Mouse (Mus musculus): ENCODE measurements around the gene Cfap299. TPM values are rescaled to one million over a fixed set of nuclear protein-coding genes. Genes with fewer than 3 reads are reported as not detected.
A peak's percentile ranks its signal among the peaks of the same experiment; 100 is the strongest.
"Not testable (repeated sequence)": the region's sequence is repeated elsewhere in the genome, so short reads cannot be mapped to it uniquely, and the experiment has no call there.

Cfap299 gene
- not detected for polyA plus RNA-seq (2017; shearing (Covaris generic))

- peak; percentile 87 for ATAC-seq
Measured at GRCm38 (mm10) chr5:98328848-98329624, at the start of gene Cfap299. Gene Cfap299, plus strand, starts transcription at chr5:98329304.

GRCm38 (mm10) chr5:98281993-98282392 lies 47.1 kb upstream of the Cfap299 start:
- ATAC-seq = no peak

GRCm38 (mm10) chr5:98283696-98284478 lies 45.2 kb upstream of the Cfap299 start:
- ATAC-seq = no peak

- ATAC-seq = no peak
Measured at GRCm38 (mm10) chr5:98290642-98291041, 38.5 kb upstream of the Cfap299 start.

- no peak for ATAC-seq
Measured at GRCm38 (mm10) chr5:98292388-98293048, 36.6 kb upstream of the Cfap299 start.

- ATAC-seq = no peak
Measured at GRCm38 (mm10) chr5:98293049-98293715, 35.9 kb upstream of the Cfap299 start.

GRCm38 (mm10) chr5:98300079-98300478 lies 29.0 kb upstream of the Cfap299 start:
- no peak for ATAC-seq

- no peak for ATAC-seq
Measured at GRCm38 (mm10) chr5:98305673-98306072, 23.4 kb upstream of the Cfap299 start.

GRCm38 (mm10) chr5:98306528-98306927 lies 22.6 kb upstream of the Cfap299 start:
- no peak for ATAC-seq

- no peak for ATAC-seq
Measured at GRCm38 (mm10) chr5:98326625-98327024, 2.5 kb upstream of the Cfap299 start.

GRCm38 (mm10) chr5:98343751-98344150 lies 14.6 kb downstream of the Cfap299 start:
- not testable (repeated sequence) for ATAC-seq

- ATAC-seq = no peak
Measured at GRCm38 (mm10) chr5:98344581-98344980, 15.5 kb downstream of the Cfap299 start.

GRCm38 (mm10) chr5:98346067-98346466 lies 17.0 kb downstream of the Cfap299 start:
- no peak for ATAC-seq

GRCm38 (mm10) chr5:98348605-98349004 lies 19.5 kb downstream of the Cfap299 start:
- ATAC-seq = peak; percentile 43

- ATAC-seq = no peak
Measured at GRCm38 (mm10) chr5:98359912-98360311, 30.8 kb downstream of the Cfap299 start.

- no peak for ATAC-seq
Measured at GRCm38 (mm10) chr5:98360792-98361419, 31.8 kb downstream of the Cfap299 start.

- no peak for ATAC-seq
Measured at GRCm38 (mm10) chr5:98363428-98363827, 34.3 kb downstream of the Cfap299 start.

- no peak for ATAC-seq
Measured at GRCm38 (mm10) chr5:98365340-98365739, 36.2 kb downstream of the Cfap299 start.

GRCm38 (mm10) chr5:98368822-98369221 lies 39.7 kb downstream of the Cfap299 start:
- no peak for ATAC-seq

GRCm38 (mm10) chr5:98369426-98369825 lies 40.3 kb downstream of the Cfap299 start:
- no peak for ATAC-seq

GRCm38 (mm10) chr5:98376058-98376798 lies 47.1 kb downstream of the Cfap299 start:
- no peak for ATAC-seq

GRCm38 (mm10) chr5:98376799-98377090 lies 47.6 kb downstream of the Cfap299 start:
- no peak for ATAC-seq
